Mouse (Mus musculus) heart, adult 18-20 months (tissue): ENCODE measurements around the gene Dcxr. TPM values are rescaled to one million over a fixed set of nuclear protein-coding genes. Genes with fewer than 3 reads are reported as not detected.

Source experiments
- DNase-seq, 2 experiments: peaks; one replicate each; pipeline ENCODE4 v3.0.0; 2021 to 2022; ENCODE audit warnings: mixed read lengths in 1 of 2
- total RNA-seq, 2 experiments: library from RNA; stranded (reverse); gene quantifications; 2 replicates each; pipeline ENCODE4 v1.2.3; 2021

The Dcxr gene
- total RNA-seq, 2 experiments from 2014 or later: 16.6 to 16.7 TPM

- peak in 1 of 2 experiments; percentile 1 for DNase-seq
Observed at GRCm38 (mm10) chr11:120730331-120730870, 3.3 kb upstream of the Dcxr start.

- peak; percentile 40 to 54 for DNase-seq
Observed at GRCm38 (mm10) chr11:120729432-120730050, 2.5 kb upstream of the Dcxr start.

GRCm38 (mm10) chr11:120728530-120729240, 1.6 kb upstream of the Dcxr start:
- no peak for DNase-seq

GRCm38 (mm10) chr11:120727564-120727963, 483 bp upstream of the Dcxr start:
- no peak for DNase-seq

GRCm38 (mm10) chr11:120726243-120727168, 575 bp downstream of the Dcxr start:
- DNase-seq: no peak

- DNase-seq: no peak
Observed at GRCm38 (mm10) chr11:120723509-120723908, 3.6 kb downstream of the Dcxr start.

- DNase-seq: no peak
Observed at GRCm38 (mm10) chr11:120722761-120723382, 4.2 kb downstream of the Dcxr start.

GRCm38 (mm10) chr11:120722067-120722630, 4.9 kb downstream of the Dcxr start:
- no peak for DNase-seq

GRCm38 (mm10) chr11:120721124-120722066, 5.7 kb downstream of the Dcxr start, which contains the start of gene Rac3:
Gene Rac3 (plus strand): TSS chr11:120721470.
- DNase-seq: peak; percentile 69 to 70

GRCm38 (mm10) chr11:120720450-120720849, 6.6 kb downstream of the Dcxr start:
- peak; percentile 89 to 96 for DNase-seq

- no peak for DNase-seq
Observed at GRCm38 (mm10) chr11:120719841-120720376, 7.2 kb downstream of the Dcxr start.

GRCm38 (mm10) chr11:120719242-120719641, 7.8 kb downstream of the Dcxr start:
- no peak for DNase-seq

- DNase-seq: no peak
Observed at GRCm38 (mm10) chr11:120715131-120715530, 11.9 kb downstream of the Dcxr start.

GRCm38 (mm10) chr11:120714546-120714945, 12.5 kb downstream of the Dcxr start:
- no peak for DNase-seq

- peak; percentile 98 to 99 for DNase-seq
Observed at GRCm38 (mm10) chr11:120713580-120714518, 13.2 kb downstream of the Dcxr start, which contains the start of the genes Cenpx and Lrrc45. Gene Cenpx (minus strand): TSS chr11:120713738. Gene Lrrc45 (plus strand): TSS chr11:120713925.

GRCm38 (mm10) chr11:120712771-120713568, 14.1 kb downstream of the Dcxr start:
- DNase-seq: peak; percentile 48 to 72

- no peak for DNase-seq
Observed at GRCm38 (mm10) chr11:120711980-120712604, 15.0 kb downstream of the Dcxr start.
